Mouse (Mus musculus): ENCODE data around the gene Naa35. TPM values are rescaled to one million over a fixed set of nuclear protein-coding genes. Genes with fewer than 3 reads are reported as not detected.
A peak's percentile ranks its signal among the peaks of the same experiment; 100 is the strongest.
"Not testable (repeated sequence)": the region's sequence is repeated elsewhere in the genome, so short reads cannot be mapped to it uniquely, and the experiment has no call there.

The Naa35 gene
- polyA plus RNA-seq, 1 experiment from 2014 or later: 136 TPM

DNA sequence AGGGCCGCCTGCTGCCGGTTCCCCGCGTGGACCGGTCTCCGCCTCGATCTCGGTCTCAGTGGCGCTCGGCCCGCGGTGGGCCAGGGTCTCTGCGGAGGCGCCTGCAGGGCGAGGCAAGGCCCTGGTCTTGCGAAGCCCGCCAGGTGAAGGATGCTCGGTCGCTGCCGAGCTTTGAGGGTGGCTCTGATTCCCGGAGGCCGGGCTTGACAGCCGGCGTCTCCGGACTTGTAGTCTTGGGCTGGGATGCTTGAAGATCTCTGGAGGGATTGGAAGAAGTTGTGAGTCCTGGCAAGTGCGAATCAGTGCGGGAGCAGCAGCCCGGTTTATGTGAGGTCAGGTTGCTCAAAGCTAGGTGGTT, 568 bp downstream of the Naa35 start:
- Histone ChIP-seq H3K36me3 (peaks cover 30% of the 10 kb centered on the region), H3K4me1 (peaks cover 28% of the 10 kb centered on the region), H3K27ac (replicated peaks) (peak overlapping the region; percentile 74), H3K4me3 (peak overlapping the region; percentile 85), H3K9me3 (no peaks in the 10 kb centered on the region), H3K27me3 (no peaks in the 10 kb centered on the region), H3K9ac (replicated peaks) (peak overlapping the region; percentile 88), H3K4me2 (replicated peaks) (peak overlapping the region; percentile 66)
- under 1% methylated on average over 28 of the region's 28 CpGs for WGBS
- ATAC-seq (ENCODE audit: low FRiP score, low read depth): no peak

DNA sequence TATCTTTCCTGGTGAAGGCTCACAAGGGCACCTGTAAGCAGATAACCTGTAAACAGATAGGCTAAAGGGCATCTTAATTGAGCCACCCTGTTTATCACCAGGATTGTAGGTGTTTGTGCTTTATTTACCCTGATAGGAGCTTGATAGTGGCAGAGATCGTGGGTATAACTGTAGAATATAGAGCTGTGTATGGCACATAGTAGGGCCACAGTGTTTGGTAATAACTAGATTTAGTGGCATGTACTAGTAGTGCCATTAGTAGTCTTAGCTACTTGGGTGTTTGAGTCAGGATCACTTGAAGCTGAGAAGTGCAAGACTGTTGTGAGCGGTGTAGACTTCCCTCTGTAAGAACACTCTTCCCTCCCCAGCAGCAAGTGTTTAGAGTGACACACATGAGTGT, 2.1 kb downstream of the Naa35 start:
- H3K27me3 ChIP-seq: no peaks in the 10 kb centered on the region
- H3K4me1 ChIP-seq: peaks cover 28% of the 10 kb centered on the region
- no peaks in the 10 kb centered on the region for H3K9me3 ChIP-seq
- 97% methylated on average over 2 of the region's 2 CpGs for WGBS
- ATAC-seq (ENCODE audit: low FRiP score, low read depth): no peak
- no peak overlapping the region for H3K27ac ChIP-seq (replicated peaks)
- H3K36me3 ChIP-seq: peaks cover 46% of the 10 kb centered on the region
- peak overlapping the region; percentile 66 for H3K4me2 ChIP-seq (replicated peaks)
- H3K9ac ChIP-seq (replicated peaks): no peak overlapping the region
- no peak overlapping the region for H3K4me3 ChIP-seq

DNA sequence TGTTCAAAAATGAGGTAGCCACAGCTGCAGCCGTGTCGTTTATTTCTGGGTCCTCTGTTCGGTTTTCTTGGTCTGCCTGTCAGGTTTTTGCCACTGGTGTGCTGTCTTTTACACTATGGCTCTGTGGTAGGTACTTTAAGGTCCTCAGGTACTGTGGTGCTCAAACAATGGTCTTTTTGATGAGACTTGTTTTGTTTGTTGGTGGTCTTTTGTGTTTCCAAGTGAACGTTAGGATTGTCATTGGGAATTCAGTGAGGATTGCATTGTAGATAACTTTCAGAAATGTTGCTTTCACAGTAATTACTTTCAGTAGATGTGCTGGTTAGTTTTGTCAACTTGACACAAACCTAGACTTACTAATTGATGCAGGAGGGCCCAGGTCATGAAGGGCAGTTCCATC, 4.6 kb downstream of the Naa35 start:
- no peak for ATAC-seq (ENCODE audit: low FRiP score, low read depth)
- Histone ChIP-seq H3K4me3 (no peak overlapping the region), H3K4me2 (replicated peaks) (no peak overlapping the region), H3K36me3 (peaks cover 64% of the 10 kb centered on the region), H3K9me3 (no peaks in the 10 kb centered on the region), H3K27ac (replicated peaks) (no peak overlapping the region), H3K27me3 (no peaks in the 10 kb centered on the region), H3K4me1 (peaks cover 23% of the 10 kb centered on the region), H3K9ac (replicated peaks) (no peak overlapping the region)
- 91% methylated on average over 4 of the region's 4 CpGs for WGBS

DNA sequence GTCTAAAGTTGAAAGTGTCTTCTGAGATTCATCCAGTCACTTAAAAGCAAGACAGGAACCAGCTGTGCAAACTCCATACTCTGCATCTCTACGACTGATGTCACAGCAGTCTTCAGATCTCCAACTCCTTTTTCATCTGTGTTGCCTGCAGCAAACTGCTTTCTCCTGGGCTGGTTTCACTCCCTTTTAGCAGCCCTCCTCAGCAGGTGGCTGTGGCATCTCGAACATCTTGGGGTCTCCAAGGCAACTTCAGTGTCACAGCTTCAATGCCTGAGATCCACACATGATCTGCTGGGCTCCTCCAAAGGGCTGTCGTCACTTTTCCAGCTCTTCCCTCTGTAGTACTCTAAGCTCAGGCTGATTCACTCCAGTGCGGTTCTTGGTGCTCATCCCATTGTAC, 5.6 kb downstream of the Naa35 start:
- Histone ChIP-seq H3K27me3 (no peaks in the 10 kb centered on the region), H3K4me2 (replicated peaks) (no peak overlapping the region), H3K36me3 (peaks cover 69% of the 10 kb centered on the region), H3K9ac (replicated peaks) (no peak overlapping the region), H3K9me3 (no peaks in the 10 kb centered on the region), H3K4me3 (no peak overlapping the region), H3K27ac (replicated peaks) (no peak overlapping the region), H3K4me1 (peaks cover 23% of the 10 kb centered on the region)
- 86% methylated on average over 4 of the region's 4 CpGs for WGBS
- ATAC-seq (ENCODE audit: low FRiP score, low read depth): no peak

DNA sequence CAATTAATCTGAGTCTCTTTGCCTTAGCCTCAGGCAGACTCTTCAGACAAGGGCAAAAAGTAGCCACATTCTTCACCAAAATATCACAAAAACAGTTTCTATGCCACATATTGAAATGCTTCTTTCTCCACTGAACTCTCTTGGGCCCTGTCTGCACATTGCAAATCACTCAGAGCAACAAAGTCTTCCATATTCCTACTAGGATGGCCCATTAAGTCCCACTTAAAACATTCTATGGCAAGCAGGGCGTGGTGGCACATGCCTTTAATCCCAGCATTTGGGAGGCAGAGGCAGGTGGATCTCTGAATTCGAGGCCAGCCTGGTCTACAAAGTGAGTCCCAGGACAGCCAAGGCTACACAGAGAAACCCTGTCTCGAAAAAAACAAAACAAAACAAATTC, 7.0 kb downstream of the Naa35 start:
- 95% methylated on average over 3 of the region's 3 CpGs for WGBS

DNA sequence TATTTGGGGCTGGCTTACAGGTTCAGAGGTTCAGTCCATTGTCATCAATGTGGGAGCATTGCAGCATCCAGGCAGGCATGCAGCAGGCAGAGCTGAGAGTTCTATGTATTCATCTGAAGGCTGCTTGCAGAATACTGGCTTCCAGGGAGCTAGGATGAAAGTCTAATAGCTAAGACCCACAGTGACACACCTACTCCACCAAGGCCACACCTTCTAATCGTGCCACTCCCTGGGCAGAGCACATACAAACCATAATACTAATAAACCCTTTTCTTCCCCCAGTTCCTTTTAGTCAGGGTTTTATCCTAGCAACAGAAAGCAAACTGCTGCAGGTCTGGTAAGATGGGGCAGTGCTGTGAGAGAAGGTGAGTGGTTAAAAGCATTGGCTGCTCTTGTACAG, 7.6 kb downstream of the Naa35 start:
- 92% methylated on average over 1 of the region's 1 CpGs for WGBS
- no peaks in the 10 kb centered on the region for H3K27me3 ChIP-seq
- no peak overlapping the region for H3K9ac ChIP-seq (replicated peaks)
- no peak overlapping the region for H3K4me3 ChIP-seq
- no peaks in the 10 kb centered on the region for H3K9me3 ChIP-seq
- peaks cover 77% of the 10 kb centered on the region for H3K36me3 ChIP-seq
- peaks cover 8% of the 10 kb centered on the region for H3K4me1 ChIP-seq
- no peak for ATAC-seq (ENCODE audit: low FRiP score, low read depth)
- H3K27ac ChIP-seq (replicated peaks): no peak overlapping the region
- H3K4me2 ChIP-seq (replicated peaks): no peak overlapping the region

More for the DNA sequence above, 7.0 kb downstream of the Naa35 start:
- H3K9ac ChIP-seq (replicated peaks); H3K27ac ChIP-seq (replicated peaks); H3K27me3 ChIP-seq; H3K4me3 ChIP-seq; H3K4me2 ChIP-seq (replicated peaks); ATAC-seq (ENCODE audit: low FRiP score, low read depth); H3K9me3 ChIP-seq: not testable (repeated sequence)
- Histone ChIP-seq H3K36me3 (peaks cover 79% of the 10 kb centered on the region), H3K4me1 (peaks cover 14% of the 10 kb centered on the region)

DNA sequence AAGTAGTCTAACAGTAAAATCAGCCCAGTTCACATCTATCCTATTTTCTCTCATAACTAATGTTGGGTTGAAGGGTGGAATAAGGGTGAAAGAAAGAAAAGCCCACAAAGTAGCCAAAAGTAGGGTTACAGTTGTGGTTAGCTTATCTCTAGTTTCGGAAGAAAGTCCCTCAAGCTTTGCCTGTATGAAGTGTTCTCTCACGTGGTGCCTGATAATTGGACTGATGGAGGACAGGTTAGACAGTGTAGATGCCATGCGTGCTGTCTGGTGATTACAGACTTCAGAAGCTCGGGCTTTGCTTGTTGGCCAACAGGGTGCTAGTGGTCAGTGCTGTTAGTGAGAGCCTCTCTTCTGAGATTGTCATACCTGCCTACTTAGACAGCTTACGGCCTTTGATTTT, 18.0 kb downstream of the Naa35 start:
- WGBS: 91% methylated on average over 5 of the region's 5 CpGs
- ATAC-seq (ENCODE audit: low FRiP score, low read depth): no peak
- no peaks in the 10 kb centered on the region for H3K9me3 ChIP-seq
- no peak overlapping the region for H3K4me2 ChIP-seq (replicated peaks)
- H3K9ac ChIP-seq (replicated peaks): no peak overlapping the region
- no peaks in the 10 kb centered on the region for H3K27me3 ChIP-seq
- no peak overlapping the region for H3K4me3 ChIP-seq
- H3K4me1 ChIP-seq: no peaks in the 10 kb centered on the region
- H3K27ac ChIP-seq (replicated peaks): no peak overlapping the region
- peaks cover 89% of the 10 kb centered on the region for H3K36me3 ChIP-seq

DNA sequence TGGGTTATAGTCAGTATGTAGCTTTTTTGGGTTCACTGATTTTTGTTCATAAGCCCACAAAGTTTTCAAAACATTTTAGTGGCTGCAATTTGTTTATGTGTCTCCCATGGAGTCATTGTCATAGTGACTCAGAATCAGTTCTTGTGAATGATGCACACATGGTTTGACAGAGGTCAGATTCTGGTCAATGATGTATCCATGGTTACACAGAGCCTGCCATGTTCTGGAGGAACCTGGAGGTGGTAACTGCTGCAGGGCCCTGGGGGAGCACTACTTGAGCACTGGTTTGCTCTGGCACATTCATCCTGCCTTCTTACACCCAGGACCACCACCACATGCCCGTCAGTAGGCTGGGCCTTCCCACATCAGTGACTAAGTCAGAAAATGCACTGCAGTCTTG, 19.5 kb downstream of the Naa35 start:
- Histone ChIP-seq H3K27me3 (no peaks in the 10 kb centered on the region), H3K4me1 (no peaks in the 10 kb centered on the region), H3K9ac (replicated peaks) (no peak overlapping the region), H3K9me3 (no peaks in the 10 kb centered on the region), H3K4me2 (replicated peaks) (no peak overlapping the region), H3K4me3 (no peak overlapping the region), H3K27ac (replicated peaks) (no peak overlapping the region), H3K36me3 (peaks cover 95% of the 10 kb centered on the region)
- no peak for ATAC-seq (ENCODE audit: low FRiP score, low read depth)
- WGBS: 86% methylated on average over 1 of the region's 1 CpGs

DNA sequence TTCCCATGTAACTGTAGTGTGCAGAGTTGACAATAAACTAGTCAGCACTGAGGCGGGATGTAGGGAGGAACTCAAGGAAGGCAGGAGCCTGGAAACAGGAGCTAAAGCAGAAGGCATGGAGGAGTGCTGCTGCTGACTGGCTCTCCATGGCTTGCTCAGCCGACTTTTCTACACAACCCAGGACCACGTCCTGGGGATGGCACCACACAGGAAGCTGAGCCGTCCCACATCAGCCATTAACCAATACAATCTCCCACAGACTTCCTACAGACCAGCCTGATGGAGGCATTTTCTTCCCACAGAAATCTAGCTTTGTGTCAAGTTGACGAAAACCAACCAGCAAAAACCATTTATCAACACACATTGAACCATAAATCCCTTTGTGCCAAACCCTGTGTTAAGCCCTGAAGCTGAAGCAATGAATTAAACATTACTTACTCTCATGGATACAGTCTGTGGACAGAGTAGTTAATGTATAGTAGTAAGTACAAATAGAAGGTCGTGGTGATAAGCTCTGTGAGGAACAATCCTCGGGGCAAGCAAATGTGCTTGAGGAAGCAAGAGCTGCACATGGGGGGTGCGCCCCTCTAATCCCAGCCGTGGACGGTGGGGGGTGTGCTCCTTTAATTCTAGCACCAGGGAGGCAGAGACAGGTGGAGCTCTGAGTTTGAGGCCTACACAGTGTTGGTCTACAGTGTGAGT, 20.3 kb downstream of the Naa35 start:
- Histone ChIP-seq H3K27me3 (no peaks in the 10 kb centered on the region), H3K36me3 (peaks cover 95% of the 10 kb centered on the region), H3K4me1 (no peaks in the 10 kb centered on the region), H3K4me3 (no peak overlapping the region), H3K4me2 (replicated peaks) (no peak overlapping the region), H3K9me3 (no peaks in the 10 kb centered on the region), H3K9ac (replicated peaks) (no peak overlapping the region), H3K27ac (replicated peaks) (no peak overlapping the region)
- no peak for ATAC-seq (ENCODE audit: low FRiP score, low read depth)
- WGBS: 85% methylated on average over 10 of the region's 10 CpGs

DNA sequence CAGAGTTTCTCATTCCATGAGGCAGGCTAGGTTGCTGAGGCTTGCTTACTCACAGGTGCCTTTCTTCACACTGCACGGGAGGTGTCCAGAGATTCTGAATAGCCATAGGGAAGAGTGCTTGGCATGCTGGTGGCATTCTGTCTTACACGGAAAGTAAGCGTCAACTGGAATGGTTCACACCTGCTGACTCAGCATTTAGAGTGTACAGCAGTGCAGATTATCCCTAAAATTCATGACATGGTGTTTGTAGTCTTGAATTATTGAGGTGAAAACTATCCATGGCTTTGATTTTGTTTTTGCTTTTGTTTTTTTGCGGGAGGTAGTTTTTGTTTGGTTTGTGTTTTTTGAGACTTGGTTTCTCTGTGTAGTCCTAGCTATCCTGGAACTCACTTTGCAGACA, 24.8 kb downstream of the Naa35 start:
- Histone ChIP-seq H3K27ac (replicated peaks) (no peak overlapping the region), H3K9ac (replicated peaks) (no peak overlapping the region), H3K4me3 (no peak overlapping the region), H3K36me3 (peaks cover 92% of the 10 kb centered on the region), H3K27me3 (no peaks in the 10 kb centered on the region), H3K9me3 (no peaks in the 10 kb centered on the region), H3K4me1 (no peaks in the 10 kb centered on the region), H3K4me2 (replicated peaks) (no peak overlapping the region)
- 96% methylated on average over 4 of the region's 4 CpGs for WGBS
- no peak for ATAC-seq (ENCODE audit: low FRiP score, low read depth)

DNA sequence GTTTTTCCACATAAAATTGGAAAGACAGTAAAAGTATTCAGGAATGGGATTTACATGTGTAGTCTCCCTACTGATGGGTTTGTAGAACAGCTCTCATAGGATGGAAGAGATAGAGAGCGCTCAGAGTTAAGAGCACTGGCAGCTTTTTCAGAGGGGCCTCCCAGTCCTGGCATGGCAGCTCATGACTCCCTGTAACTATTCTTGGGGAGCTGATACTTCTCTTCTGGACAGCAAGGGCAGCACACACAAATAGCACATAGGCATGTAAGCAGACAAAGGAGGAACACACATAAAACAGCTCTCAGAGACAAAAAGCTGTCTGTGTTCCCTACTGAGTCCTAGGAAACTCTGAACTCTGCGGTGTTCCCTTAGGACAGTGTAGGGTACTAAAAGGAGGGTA, 25.4 kb downstream of the Naa35 start:
- ATAC-seq (ENCODE audit: low FRiP score, low read depth): no peak
- peaks cover 92% of the 10 kb centered on the region for H3K36me3 ChIP-seq
- 95% methylated on average over 2 of the region's 2 CpGs for WGBS

DNA sequence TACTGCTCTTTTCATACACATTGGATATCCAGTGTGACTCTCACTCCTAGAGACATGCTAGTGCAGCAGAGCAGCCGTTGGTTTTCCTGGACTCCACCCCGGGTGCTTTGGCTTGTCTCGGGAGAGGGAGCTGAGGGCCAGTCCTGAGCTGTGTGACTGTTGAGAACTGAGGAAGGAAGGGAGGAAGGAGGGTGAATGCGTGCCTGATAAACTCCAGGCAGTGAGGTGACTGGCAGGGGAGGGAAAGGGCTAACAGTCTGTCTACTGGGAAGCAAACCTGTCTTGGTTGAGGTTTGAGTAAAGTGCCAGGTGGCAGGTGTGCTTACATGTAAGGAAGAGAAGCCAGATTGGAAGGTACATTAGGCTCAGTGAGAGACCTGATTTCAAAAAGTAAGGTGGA, 28.8 kb downstream of the Naa35 start:
- peaks cover 80% of the 10 kb centered on the region for H3K36me3 ChIP-seq
- H3K4me2 ChIP-seq (replicated peaks): no peak overlapping the region
- 88% methylated on average over 4 of the region's 4 CpGs for WGBS
- no peak overlapping the region for H3K27ac ChIP-seq (replicated peaks)
- no peaks in the 10 kb centered on the region for H3K4me1 ChIP-seq
- H3K9me3 ChIP-seq: no peaks in the 10 kb centered on the region
- H3K9ac ChIP-seq (replicated peaks): no peak overlapping the region
- H3K4me3 ChIP-seq: no peak overlapping the region
- no peak for ATAC-seq (ENCODE audit: low FRiP score, low read depth)
- H3K27me3 ChIP-seq: no peaks in the 10 kb centered on the region

More for the DNA sequence above, 25.4 kb downstream of the Naa35 start:
- Histone ChIP-seq H3K4me1 (no peaks in the 10 kb centered on the region), H3K9ac (replicated peaks) (no peak overlapping the region), H3K9me3 (no peaks in the 10 kb centered on the region), H3K27me3 (no peaks in the 10 kb centered on the region), H3K27ac (replicated peaks) (no peak overlapping the region), H3K4me2 (replicated peaks) (no peak overlapping the region), H3K4me3 (no peak overlapping the region)

DNA sequence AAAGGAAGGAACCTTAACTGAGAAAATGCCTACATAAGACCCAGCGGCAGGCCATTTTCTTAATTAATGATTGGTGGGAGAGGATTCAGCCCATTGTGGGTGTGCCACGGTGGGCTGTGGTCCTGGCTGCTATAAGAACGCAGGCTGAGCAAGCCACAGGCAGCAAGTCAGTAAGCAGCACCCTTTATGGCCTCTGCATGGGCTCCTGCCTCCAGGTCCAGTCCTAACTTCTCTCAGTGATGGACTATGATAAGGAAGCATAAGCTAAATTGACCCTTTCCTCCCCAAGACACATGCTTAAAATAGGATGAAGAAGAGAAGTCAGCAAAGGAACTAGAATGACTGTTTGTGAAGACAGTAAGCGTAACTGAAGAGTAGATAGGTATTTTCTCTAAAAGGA, 30.1 kb downstream of the Naa35 start:
- Histone ChIP-seq H3K9me3 (no peaks in the 10 kb centered on the region), H3K4me3 (no peak overlapping the region), H3K4me1 (no peaks in the 10 kb centered on the region), H3K9ac (replicated peaks) (no peak overlapping the region), H3K27ac (replicated peaks) (no peak overlapping the region), H3K36me3 (peaks cover 77% of the 10 kb centered on the region), H3K27me3 (no peaks in the 10 kb centered on the region), H3K4me2 (replicated peaks) (no peak overlapping the region)
- WGBS: 95% methylated on average over 4 of the region's 4 CpGs
- no peak for ATAC-seq (ENCODE audit: low FRiP score, low read depth)
